Mouse (Mus musculus): ENCODE data around the gene Fmo1.

- TF ChIP-seq HCFC1 (IDR thresholded peaks at IDR 0.05; ENCODE audit: borderline replicate concordance, insufficient read depth, low read length) (no peak), ZC3H11A (IDR thresholded peaks at IDR 0.05; ENCODE audit: borderline replicate concordance, low read depth, low read length) (no peak), CHD2 (IDR thresholded peaks at IDR 0.05; ENCODE audit: low read depth, low read length) (no peak), ZNF384 (IDR thresholded peaks at IDR 0.05; ENCODE audit: low read depth, low read length) (no peak), MAFK (IDR thresholded peaks at IDR 0.05; ENCODE audit: insufficient read depth, low read depth, low read length) (no peak)
Observed at GRCm38 (mm10) chr1:162865493-162865830, 948 bp downstream of the Fmo1 start.

Data from ES-E14 (cell line).